Mouse (Mus musculus): Measurements from ENCODE around the gene Dync1i2. TPM values are rescaled to one million over a fixed set of nuclear protein-coding genes. Genes with fewer than 3 reads are reported as not detected.
A peak's percentile ranks its signal among the peaks of the same experiment; 100 is the strongest.

Gene Dync1i2
- polyA plus RNA-seq, 1 experiment from 2014 or later, result 122 TPM

DNA sequence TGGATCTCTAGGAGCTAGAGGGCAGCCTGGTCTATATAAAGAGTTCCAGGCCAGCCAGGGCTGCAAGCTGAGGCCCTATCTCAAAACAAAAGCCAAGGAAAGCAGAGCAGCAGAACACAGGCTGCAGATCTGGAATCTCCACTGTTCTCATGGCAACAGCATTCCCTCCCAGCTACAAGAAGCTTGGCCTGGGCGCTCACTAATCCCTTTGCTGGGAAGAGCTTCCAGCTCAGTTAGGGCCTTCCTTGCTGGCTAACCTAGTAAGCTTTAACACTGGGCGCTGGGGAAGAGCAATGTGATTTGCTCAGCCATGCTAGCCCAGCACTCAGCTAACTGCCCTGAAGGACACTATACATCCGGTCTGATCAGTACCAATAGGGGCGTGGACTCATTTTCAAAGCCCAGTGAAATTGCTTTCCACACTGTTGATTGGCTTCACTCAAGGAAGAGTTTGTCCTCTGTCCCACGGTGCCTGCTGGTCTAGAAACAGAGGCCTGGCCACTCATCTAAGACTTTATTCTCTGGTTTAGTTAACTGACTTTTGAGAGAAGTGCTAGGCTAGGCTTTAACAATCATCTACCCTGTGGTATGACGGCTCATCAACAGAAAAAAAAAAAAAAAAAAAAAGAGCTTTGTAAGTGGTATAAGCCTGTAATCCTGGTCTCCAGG lies 78.7 kb downstream of the Dync1i2 start:
- Histone ChIP-seq H3K36me3 (replicated peaks) (peaks cover 10% of the 10 kb centered on the region; the same call in 1 of the 2 replicates), H3K27me3 (replicated peaks; ENCODE audit: low read depth, poor library complexity, severe bottlenecking) (no peaks in the 10 kb centered on the region), H3K27ac (replicated peaks) (no peak overlapping the region), H3K4me1 (peaks cover 56% of the 10 kb centered on the region), H3K9me3 (no peaks in the 10 kb centered on the region), H3K4me3 (no peak overlapping the region)
- WGBS, result 39% methylated on average over 6 of the region's 6 CpGs
- peak; percentile 33 for DNase-seq (ENCODE audit: low spot score)

DNA sequence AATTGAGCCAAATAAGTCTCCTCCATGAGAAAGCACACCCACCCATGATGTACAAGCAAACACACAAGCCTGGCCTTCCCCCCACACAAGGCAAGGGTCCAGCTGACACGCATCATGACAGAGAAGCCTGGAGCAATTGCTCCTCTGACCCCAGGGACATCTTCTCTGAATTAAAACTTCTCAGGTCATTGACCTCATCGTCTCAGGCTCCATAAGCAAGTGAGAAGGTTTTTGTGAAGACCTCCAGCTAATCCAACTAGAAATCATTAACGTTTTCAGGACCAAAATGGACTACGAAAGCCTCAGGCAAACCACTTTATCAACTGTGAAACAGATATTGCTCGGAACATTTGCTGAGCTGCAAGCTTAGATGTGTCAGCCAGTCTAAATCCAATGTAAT lies 80.1 kb downstream of the Dync1i2 start:
- peak; percentile 32 for DNase-seq (ENCODE audit: low spot score)
- no peaks in the 10 kb centered on the region for H3K27me3 ChIP-seq (replicated peaks; ENCODE audit: low read depth, poor library complexity, severe bottlenecking)
- H3K4me1 ChIP-seq, result peaks cover 61% of the 10 kb centered on the region
- H3K36me3 ChIP-seq (replicated peaks), result peaks cover 3% of the 10 kb centered on the region; the same call in 1 of the 2 replicates
- no peaks in the 10 kb centered on the region for H3K9me3 ChIP-seq
- 20% methylated on average over 5 of the region's 5 CpGs for WGBS
- H3K4me3 ChIP-seq, result no peak overlapping the region
- H3K27ac ChIP-seq (replicated peaks), result no peak overlapping the region

DNA sequence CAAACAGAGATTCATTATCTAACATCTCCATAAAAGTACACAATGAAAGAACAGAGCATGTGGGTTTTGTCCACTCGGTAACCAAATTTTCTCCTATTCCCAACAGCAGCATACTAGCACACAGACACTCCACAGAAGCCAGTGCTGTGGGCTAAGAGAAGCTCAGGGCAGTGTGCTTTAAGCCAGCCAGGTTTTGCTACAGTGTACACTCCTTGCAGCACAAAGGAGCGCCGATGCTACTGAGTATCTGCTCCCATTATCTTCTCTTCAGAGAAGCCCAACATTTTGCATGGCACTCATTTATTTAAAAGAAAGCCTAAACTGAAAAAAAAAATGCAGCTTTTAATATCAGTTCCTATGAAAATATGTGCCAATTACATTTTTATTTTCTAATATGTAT lies 82.5 kb downstream of the Dync1i2 start:
- Histone ChIP-seq H3K27me3 (replicated peaks; ENCODE audit: low read depth, poor library complexity, severe bottlenecking) (no peaks in the 10 kb centered on the region), H3K4me1 (peaks cover 72% of the 10 kb centered on the region), H3K36me3 (replicated peaks) (peaks cover 3% of the 10 kb centered on the region; the same call in 1 of the 2 replicates), H3K9me3 (no peaks in the 10 kb centered on the region), H3K4me3 (no peak overlapping the region), H3K27ac (replicated peaks) (no peak overlapping the region)
- WGBS, result 56% methylated on average over 3 of the region's 3 CpGs
- no peak for DNase-seq (ENCODE audit: low spot score)

DNA sequence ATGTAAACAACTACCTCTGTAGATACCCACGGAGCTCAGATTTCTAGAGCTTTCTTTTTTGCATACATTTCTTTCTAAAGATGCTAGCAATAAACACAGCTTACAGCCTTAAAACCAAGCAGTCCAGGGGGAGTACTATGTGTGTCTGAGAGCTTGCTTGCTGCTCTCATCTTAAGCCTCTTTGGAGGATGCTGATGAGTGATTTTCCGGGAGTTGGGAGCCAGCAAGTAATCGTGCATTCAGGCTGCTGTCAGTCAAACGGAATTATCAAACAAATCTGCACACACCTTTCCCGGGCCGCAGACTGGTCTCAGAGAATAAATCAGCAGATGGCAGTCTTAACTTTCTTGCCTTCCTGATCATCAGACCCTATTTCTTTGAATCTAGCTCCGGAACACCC lies 83.0 kb downstream of the Dync1i2 start:
- Histone ChIP-seq H3K36me3 (replicated peaks) (peaks cover 2% of the 10 kb centered on the region; the same call in 1 of the 2 replicates), H3K4me1 (peaks cover 72% of the 10 kb centered on the region), H3K27me3 (replicated peaks; ENCODE audit: low read depth, poor library complexity, severe bottlenecking) (no peaks in the 10 kb centered on the region), H3K4me3 (no peak overlapping the region), H3K27ac (replicated peaks) (no peak overlapping the region), H3K9me3 (no peaks in the 10 kb centered on the region)
- 24% methylated on average over 7 of the region's 7 CpGs for WGBS
- peak; percentile 34 for DNase-seq (ENCODE audit: low spot score)

DNA sequence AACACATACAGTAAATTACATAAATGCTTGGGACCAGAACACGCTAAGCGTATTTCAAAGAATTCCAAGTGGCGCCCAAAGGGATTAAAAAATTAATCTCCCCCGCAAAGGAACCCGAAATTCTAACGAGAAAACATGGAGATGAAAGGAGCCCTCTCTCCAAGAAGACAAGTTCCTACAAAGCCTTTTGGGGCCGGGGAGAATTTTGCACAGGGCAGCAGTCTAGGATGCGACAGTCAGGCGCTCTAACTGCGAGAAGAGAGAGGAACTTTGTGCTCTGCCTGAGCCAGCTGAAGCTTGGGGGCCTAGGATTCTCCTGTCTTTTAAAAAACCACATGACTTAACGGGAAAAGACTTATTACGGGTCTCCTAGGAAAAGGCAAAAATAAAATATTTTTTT lies 84.3 kb downstream of the Dync1i2 start:
- Histone ChIP-seq H3K27ac (replicated peaks) (no peak overlapping the region), H3K27me3 (replicated peaks; ENCODE audit: low read depth, poor library complexity, severe bottlenecking) (no peaks in the 10 kb centered on the region), H3K36me3 (replicated peaks) (no peaks in the 10 kb centered on the region), H3K4me1 (peaks cover 58% of the 10 kb centered on the region), H3K4me3 (no peak overlapping the region), H3K9me3 (no peaks in the 10 kb centered on the region)
- WGBS, result 73% methylated on average over 12 of the region's 12 CpGs
- DNase-seq (ENCODE audit: low spot score), result no peak

DNA sequence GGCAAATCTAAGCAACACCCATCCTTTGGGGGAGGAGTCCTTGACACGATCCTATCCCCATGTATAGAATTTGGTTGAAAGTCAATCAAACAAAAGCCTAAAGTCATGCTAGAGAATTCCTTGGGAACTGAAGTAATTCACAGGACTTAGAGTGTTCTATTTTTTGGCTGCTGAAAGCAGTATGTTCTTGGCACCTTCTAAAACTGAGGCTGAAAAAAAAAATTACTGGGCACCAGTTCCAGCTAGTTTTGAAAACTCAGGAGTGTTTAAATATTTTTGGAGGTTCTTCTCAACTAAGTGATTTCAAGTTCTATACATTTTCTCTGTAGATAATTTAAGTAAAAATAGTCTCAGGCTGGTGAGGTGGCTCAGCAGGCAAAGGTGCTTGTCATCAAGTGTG lies 86.0 kb downstream of the Dync1i2 start:
- no peaks in the 10 kb centered on the region for H3K27me3 ChIP-seq (replicated peaks; ENCODE audit: low read depth, poor library complexity, severe bottlenecking)
- no peak for DNase-seq (ENCODE audit: low spot score)
- 83% methylated on average over 1 of the region's 1 CpGs for WGBS
- peaks cover 49% of the 10 kb centered on the region for H3K4me1 ChIP-seq
- H3K27ac ChIP-seq (replicated peaks), result no peak overlapping the region
- H3K9me3 ChIP-seq, result no peaks in the 10 kb centered on the region
- no peak overlapping the region for H3K4me3 ChIP-seq
- no peaks in the 10 kb centered on the region for H3K36me3 ChIP-seq (replicated peaks)

DNA sequence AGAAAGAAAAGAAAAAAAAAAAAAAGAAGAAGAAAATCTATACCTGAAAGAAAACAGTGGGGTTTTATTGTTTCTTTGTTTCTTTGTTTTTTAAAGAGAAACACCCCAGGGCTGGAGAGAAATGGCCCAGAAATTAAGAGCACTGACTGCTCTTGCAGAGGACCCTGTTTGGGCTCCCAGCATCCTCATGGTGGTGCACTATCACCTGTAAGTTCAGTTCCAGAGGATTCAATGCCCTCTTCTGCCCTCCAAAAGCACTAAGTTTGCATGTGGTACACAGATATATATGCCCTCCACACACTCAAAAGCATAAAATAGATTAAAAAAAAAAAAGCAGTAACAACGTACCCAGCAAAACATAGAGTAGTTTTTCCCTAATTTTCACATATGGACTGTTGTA lies 87.2 kb downstream of the Dync1i2 start:
- WGBS, result 93% methylated on average over 1 of the region's 1 CpGs
- no peak overlapping the region for H3K4me3 ChIP-seq
- DNase-seq (ENCODE audit: low spot score), result no peak
- no peaks in the 10 kb centered on the region for H3K9me3 ChIP-seq
- no peaks in the 10 kb centered on the region for H3K27me3 ChIP-seq (replicated peaks; ENCODE audit: low read depth, poor library complexity, severe bottlenecking)
- H3K27ac ChIP-seq (replicated peaks), result no peak overlapping the region
- H3K4me1 ChIP-seq, result peaks cover 47% of the 10 kb centered on the region
- H3K36me3 ChIP-seq (replicated peaks), result no peaks in the 10 kb centered on the region

DNA sequence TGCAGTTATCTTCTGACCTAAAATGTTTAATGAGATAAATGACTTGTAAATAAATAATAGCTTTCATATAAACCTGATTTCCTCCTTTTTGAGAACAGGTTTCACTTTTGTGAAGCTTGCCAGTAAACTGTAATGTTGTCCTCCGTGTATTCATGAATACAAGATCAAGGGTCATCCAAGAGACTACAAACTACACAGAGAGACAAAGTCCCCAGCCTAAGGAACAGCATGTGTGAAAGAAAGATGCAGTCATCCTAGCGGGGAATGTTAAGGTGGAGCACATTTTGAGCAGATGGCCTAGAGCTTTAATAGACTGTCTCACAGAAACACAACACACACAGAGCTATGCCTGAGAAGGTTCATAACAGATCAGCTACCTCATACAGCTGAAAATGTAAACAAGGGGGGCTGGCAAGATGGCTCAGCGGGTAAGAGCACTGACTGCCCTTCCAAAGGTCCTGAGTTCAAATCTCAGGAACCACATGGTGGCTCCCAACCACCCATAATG lies 90.7 kb downstream of the Dync1i2 start:
- 76% methylated on average over 3 of the region's 3 CpGs for WGBS
- Histone ChIP-seq H3K27me3 (replicated peaks; ENCODE audit: low read depth, poor library complexity, severe bottlenecking) (no peaks in the 10 kb centered on the region), H3K36me3 (replicated peaks) (peaks cover 11% of the 10 kb centered on the region), H3K4me3 (no peak overlapping the region), H3K4me1 (peaks cover 49% of the 10 kb centered on the region), H3K9me3 (no peaks in the 10 kb centered on the region), H3K27ac (replicated peaks) (no peak overlapping the region)
- no peak for DNase-seq (ENCODE audit: low spot score)

DNA sequence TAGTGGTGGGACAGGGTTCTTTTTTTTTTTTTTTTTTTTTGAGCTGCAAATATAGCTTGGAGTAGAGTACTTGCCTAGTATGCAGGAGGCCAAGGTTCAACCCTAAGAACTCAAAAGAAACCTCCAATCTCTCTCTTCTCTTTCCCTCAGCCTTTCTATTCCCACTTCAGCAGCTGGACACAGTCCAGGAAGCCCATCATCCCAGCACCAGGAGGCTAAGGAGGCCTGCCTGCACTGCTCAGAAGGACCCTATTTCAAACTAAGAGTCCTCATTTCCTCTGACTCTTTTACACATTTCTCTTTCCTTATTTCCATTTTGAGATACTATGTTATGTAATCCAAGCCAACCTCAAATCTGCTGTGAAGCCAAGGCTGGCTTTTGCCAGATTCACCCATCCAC lies 91.7 kb downstream of the Dync1i2 start:
- Histone ChIP-seq H3K9me3 (no peaks in the 10 kb centered on the region), H3K4me3 (no peak overlapping the region), H3K36me3 (replicated peaks) (peaks cover 11% of the 10 kb centered on the region), H3K27ac (replicated peaks) (no peak overlapping the region), H3K4me1 (peaks cover 43% of the 10 kb centered on the region), H3K27me3 (replicated peaks; ENCODE audit: low read depth, poor library complexity, severe bottlenecking) (no peaks in the 10 kb centered on the region)
- DNase-seq (ENCODE audit: low spot score), result no peak

DNA sequence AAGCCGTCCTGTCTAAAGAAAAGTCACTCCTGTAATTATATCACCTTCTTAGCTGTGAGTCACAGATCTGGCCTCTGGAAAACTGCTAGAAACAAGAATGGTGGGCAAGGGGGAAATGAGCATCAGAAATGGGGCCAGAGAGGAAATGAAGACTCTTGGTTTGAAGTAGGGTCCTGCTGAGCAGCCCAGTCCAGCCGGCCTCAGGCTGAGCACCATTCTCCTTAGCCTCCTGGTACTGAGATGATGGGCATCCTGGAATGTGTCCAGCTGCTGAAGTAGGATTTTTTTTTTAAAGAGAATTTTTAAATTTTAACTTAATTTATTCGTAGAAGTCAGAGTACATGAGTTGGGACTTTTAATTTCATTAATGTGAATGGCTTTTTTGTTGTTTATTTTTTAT lies 93.3 kb downstream of the Dync1i2 start:
- Histone ChIP-seq H3K27ac (replicated peaks) (0 out of 2 replicates have a peak overlapping the region, but pooled peaks have one; percentile 57), H3K27me3 (replicated peaks; ENCODE audit: low read depth, poor library complexity, severe bottlenecking) (no peaks in the 10 kb centered on the region), H3K4me1 (peaks cover 38% of the 10 kb centered on the region), H3K9me3 (no peaks in the 10 kb centered on the region), H3K36me3 (replicated peaks) (peaks cover 15% of the 10 kb centered on the region), H3K4me3 (no peak overlapping the region)
- DNase-seq (ENCODE audit: low spot score), result peak; percentile 38
- 48% methylated on average over 3 of the region's 3 CpGs for WGBS

DNA sequence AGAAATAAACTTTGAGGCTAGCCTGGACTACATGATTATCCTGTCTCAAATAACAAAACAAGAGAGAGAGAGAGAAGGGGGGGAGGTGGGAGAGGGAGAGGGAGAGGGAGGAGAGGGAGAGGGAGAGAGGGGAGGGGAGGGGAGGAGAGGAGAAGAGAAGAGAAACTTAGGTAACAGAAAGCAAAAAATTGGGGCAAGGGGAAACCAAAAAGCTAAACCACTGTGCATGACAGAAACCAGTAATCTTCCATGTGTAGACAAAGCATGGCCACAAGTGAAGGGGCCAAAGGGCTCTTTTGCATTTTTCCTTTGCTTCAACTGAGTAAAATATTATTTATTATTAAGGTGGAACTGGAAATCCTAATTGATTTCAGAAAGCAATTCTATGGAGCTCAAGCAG lies 94.9 kb downstream of the Dync1i2 start:
- H3K9me3 ChIP-seq, result no peaks in the 10 kb centered on the region
- no peak overlapping the region for H3K27ac ChIP-seq (replicated peaks)
- peaks cover 28% of the 10 kb centered on the region for H3K36me3 ChIP-seq (replicated peaks)
- no peak overlapping the region for H3K4me3 ChIP-seq
- H3K4me1 ChIP-seq, result peaks cover 35% of the 10 kb centered on the region
- H3K27me3 ChIP-seq (replicated peaks; ENCODE audit: low read depth, poor library complexity, severe bottlenecking), result no peaks in the 10 kb centered on the region
- no peak for DNase-seq (ENCODE audit: low spot score)

DNA sequence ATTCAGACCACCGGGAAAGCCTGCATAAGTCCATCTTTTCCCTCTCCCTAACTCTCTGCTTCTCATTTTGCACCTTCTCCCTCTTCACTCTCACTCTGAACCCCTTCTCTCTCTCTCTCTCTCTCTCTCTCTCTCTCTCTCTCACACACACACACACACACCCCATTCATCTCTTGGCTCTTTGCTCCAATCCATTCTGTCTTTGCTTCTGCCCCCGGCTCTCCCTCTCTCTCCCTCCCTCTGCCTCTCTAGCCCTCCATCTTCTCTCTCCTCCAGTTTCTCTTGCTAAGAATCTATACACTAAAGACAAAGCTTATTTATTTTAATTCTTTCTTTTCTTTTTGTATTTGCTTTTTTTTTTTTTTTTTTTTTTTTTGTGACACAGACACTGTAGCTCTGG lies 98.2 kb downstream of the Dync1i2 start:
- Histone ChIP-seq H3K27me3 (replicated peaks; ENCODE audit: low read depth, poor library complexity, severe bottlenecking) (no peaks in the 10 kb centered on the region), H3K4me3 (no peak overlapping the region), H3K27ac (replicated peaks) (no peak overlapping the region; the same call in 1 of the 2 replicates), H3K9me3 (no peaks in the 10 kb centered on the region), H3K36me3 (replicated peaks) (peaks cover 28% of the 10 kb centered on the region), H3K4me1 (peaks cover 42% of the 10 kb centered on the region)
- no peak for DNase-seq (ENCODE audit: low spot score)
- WGBS, result 59% methylated on average over 2 of the region's 2 CpGs

DNA sequence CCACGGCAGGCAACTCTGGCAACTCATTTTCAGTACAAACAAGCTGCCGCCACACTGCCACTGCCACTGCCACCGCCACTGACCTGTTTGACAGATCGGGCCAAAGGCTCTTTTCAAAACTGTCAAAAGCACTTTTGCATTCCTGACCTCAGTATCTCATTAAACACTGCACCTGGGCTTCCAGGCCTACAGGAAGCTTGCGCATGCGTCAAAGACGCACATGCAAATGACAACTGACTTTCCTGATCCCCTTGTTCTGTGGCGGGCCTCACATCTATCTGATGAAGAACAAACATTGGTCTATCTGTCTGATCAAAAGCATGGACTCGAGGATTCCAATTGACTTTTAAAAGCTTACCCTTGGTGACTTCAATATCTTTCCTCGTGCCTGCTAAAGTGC lies 100.6 kb downstream of the Dync1i2 start:
- 45% methylated on average over 10 of the region's 10 CpGs for WGBS
- Histone ChIP-seq H3K9me3 (no peaks in the 10 kb centered on the region), H3K27ac (replicated peaks) (peak overlapping the region; percentile 45), H3K27me3 (replicated peaks; ENCODE audit: low read depth, poor library complexity, severe bottlenecking) (no peaks in the 10 kb centered on the region), H3K4me3 (no peak overlapping the region), H3K36me3 (replicated peaks) (peaks cover 24% of the 10 kb centered on the region), H3K4me1 (peaks cover 51% of the 10 kb centered on the region)
- DNase-seq (ENCODE audit: low spot score), result peak; percentile 44
